Comparison of ENCODE assay signal across 26 mouse cellular contexts in the genomic region with DNA sequence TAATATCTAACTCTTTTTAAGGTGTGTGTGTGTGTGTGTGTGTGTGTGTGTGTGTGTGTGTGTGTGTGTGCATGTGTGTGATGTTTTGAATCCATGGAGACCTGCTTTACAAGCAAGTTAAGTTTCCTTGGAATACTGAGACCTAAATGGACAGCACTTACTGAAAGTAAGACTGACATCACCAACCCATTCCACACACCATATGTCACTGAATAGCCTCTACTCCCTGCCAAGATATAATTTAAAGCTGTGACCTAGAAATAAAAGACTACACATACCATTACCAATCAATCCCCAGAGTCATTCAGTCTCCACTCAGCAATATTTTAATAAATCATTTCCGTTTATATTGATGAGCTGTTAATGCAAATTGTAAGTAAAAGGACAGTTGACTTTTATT.
DNase-seq lines count a peak whose midpoint lies in the region; ATAC-seq lines count a peak whose summit lies in the region.
"Had no signal": no experiment of that assay in that cellular context is flagged by ENCODE, and none has a peak within 500 bp of the region (broad histone marks: within the 10 kb centered on the region; RNA-seq: fewer than 3 reads in every experiment).

No protein-coding gene starts in this region.

- intact Hi-C loops in gastrocnemius, postnatal 36 days (cut with DNase I): no loop called here

- H3K9ac ChIP-seq in neural tube, embryonic 11.5 days (ENCODE audit: low read length): no peak overlapping the region
- H3K9ac ChIP-seq: embryonic facial prominence, embryonic 13.5 days; embryonic facial prominence, embryonic 15.5 days; forebrain, embryonic 12.5 days had no signal

- H3K9me3 ChIP-seq in neural tube, embryonic 11.5 days (ENCODE audit: control insufficient read depth, low read length): no peaks in the 10 kb centered on the region
- H3K9me3 ChIP-seq: embryonic facial prominence, embryonic 13.5 days; embryonic facial prominence, embryonic 15.5 days; forebrain, embryonic 10.5 days; forebrain, embryonic 12.5 days; G1E had no signal

- no peaks in the 10 kb centered on the region for H3K27me3 ChIP-seq in neural tube, embryonic 11.5 days (ENCODE audit: control insufficient read depth, insufficient read depth, low read length)
- H3K27me3 ChIP-seq: CH12.LX; embryonic facial prominence, embryonic 13.5 days; embryonic facial prominence, embryonic 15.5 days; forebrain, embryonic 12.5 days; Patski had no signal

- peak; percentile 83 for ATAC-seq in cerebellum, adult (ENCODE audit: insufficient number of reproducible peaks, low FRiP score, low TSS enrichment)
- ATAC-seq in neural tube, embryonic 11.5 days (ENCODE audit: insufficient read depth, low FRiP score, low TSS enrichment): peak; percentile 50; the same call in 1 of the 2 replicates
- ATAC-seq: activated CD4-positive, CD25-positive, alpha-beta regulatory T cell, adult 4 months; CD4-positive, CD25-positive, alpha-beta regulatory T cell, adult 4 months; forebrain, embryonic 14.5 days; forebrain, embryonic 16.5 days; Patski had no signal

- DNase-seq in cerebellum, adult 9-11 months: no peak
- no peak for DNase-seq in neural tube, embryonic 11.5 days (ENCODE audit: low spot score)
- no peak for DNase-seq in neural tube, embryonic 10.5 days (ENCODE audit: extremely low spot score, low spot score)
- no peak for DNase-seq in gastrocnemius, postnatal 36 days
- DNase-seq: adrenal gland, adult 8-10 months; adrenal gland, postnatal 14 days; adrenal gland, postnatal 36 days; B cell, adult 2 months; cerebellum, adult 18-20 months; cerebellum, adult 8-10 months; cerebellum, postnatal 14 days; cerebellum, postnatal 36 days; embryo, embryonic 11 days had no signal

- no peak overlapping the region for H3K4me2 ChIP-seq in neural tube, embryonic 11.5 days (ENCODE audit: low read depth)
- H3K4me2 ChIP-seq: embryonic facial prominence, embryonic 13.5 days; embryonic facial prominence, embryonic 15.5 days; forebrain, embryonic 12.5 days had no signal

- H3K27ac ChIP-seq in neural tube, embryonic 11.5 days (ENCODE audit: low read depth, low read length): no peak overlapping the region
- H3K27ac ChIP-seq: embryonic facial prominence, embryonic 13.5 days; embryonic facial prominence, embryonic 15.5 days; forebrain, embryonic 10.5 days; forebrain, embryonic 12.5 days had no signal

- 73% methylated on average over 1 of the region's 1 CpGs for WGBS in neural tube, embryonic 11.5 days

- no peaks in the 10 kb centered on the region for H3K4me1 ChIP-seq in neural tube, embryonic 11.5 days (ENCODE audit: control insufficient read depth, insufficient read depth, low read length)
- H3K4me1 ChIP-seq: embryonic facial prominence, embryonic 13.5 days; embryonic facial prominence, embryonic 15.5 days; forebrain, embryonic 10.5 days; forebrain, embryonic 12.5 days had no signal

- H3K36me3 ChIP-seq in neural tube, embryonic 11.5 days (ENCODE audit: control insufficient read depth, insufficient read depth, low read length): no peaks in the 10 kb centered on the region
- H3K36me3 ChIP-seq: embryonic facial prominence, embryonic 13.5 days; embryonic facial prominence, embryonic 15.5 days; forebrain, embryonic 10.5 days; forebrain, embryonic 12.5 days; G1E had no signal

- H3K4me3 ChIP-seq in neural tube, embryonic 11.5 days (ENCODE audit: low read depth, low read length): no peak overlapping the region
- H3K4me3 ChIP-seq: embryonic facial prominence, embryonic 13.5 days; embryonic facial prominence, embryonic 15.5 days; erythroblast, embryonic 14.5 days; forebrain, embryonic 10.5 days; forebrain, embryonic 12.5 days had no signal
